Mouse (Mus musculus) liver, postnatal 0 days (tissue): ENCODE measurements around the gene B4galt4.

Experiments used
- CTCF ChIP-seq: sonication (generic); IDR thresholded peaks from 2 replicates; pipeline ENCODE4 v1.5.1; 2016; ENCODE audit warnings: antibody characterized with exemption, low read depth
- EP300 ChIP-seq: IDR thresholded peaks from 2 replicates; pipeline ENCODE4 v1.6.1; 2016; ENCODE audit warnings: antibody characterized with exemption, low read depth, mild to moderate bottlenecking

DNA sequence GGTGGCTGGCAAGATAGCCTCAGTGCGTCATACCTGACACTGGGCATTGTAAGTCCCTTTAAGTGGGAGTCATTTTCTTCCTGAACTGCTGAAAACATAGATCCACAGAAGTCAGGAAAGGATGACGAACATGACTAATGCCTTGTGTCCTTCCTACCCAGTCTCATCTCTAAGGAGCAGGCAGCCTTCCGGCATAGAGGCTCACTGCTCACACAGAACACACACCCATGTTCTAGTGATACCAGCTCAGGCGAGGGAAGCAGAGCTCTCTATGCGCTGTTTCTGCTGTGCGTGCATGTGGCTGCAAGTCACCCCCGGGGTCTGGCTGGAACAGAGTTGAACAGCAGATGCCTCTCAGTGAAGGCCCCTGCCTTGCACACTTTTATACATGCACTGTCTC lies 43.2 kb downstream of the B4galt4 start:
- TF ChIP-seq CTCF (no peak), EP300 (no peak)
